Mouse (Mus musculus): ENCODE data around the gene Olfr1418.

DNA sequence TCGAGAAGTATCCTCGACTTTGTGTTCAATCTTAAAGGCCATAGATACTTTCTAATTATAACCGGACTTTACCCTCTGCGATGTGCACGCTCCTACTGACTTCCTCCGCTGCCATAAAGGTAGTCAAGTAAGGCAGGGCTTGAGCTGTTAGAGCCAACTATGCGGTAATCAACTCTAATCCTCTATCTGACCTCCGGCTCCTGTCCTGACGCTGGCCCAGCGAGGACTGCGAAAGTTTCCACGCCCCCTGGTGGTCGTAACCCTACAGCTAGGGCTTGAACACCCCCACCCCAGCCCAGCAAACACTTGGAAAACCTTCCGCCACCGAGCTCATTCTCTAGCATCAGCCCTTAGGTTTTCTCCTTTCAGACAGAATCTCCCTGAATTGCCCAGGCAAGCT lies 41.1 kb downstream of the Olfr1418 start:
- TF ChIP-seq USF1 (IDR thresholded peaks at IDR 0.05; ENCODE audit: low read depth) (no peak), SRF (IDR thresholded peaks at IDR 0.05; ENCODE audit: control insufficient read depth, insufficient read length, low read depth) (no peak), POLR2A (IDR thresholded peaks at IDR 0.05; ENCODE audit: insufficient read length, low read depth) (no peak), E2F4 (IDR thresholded peaks at IDR 0.05; ENCODE audit: insufficient read depth) (no peak), TCF3 (IDR thresholded peaks at IDR 0.05; ENCODE audit: insufficient read length, low read depth) (no peak), POLR2AphosphoS2 (IDR thresholded peaks at IDR 0.05; ENCODE audit: insufficient read length, low read depth) (no peak), MAX (IDR thresholded peaks at IDR 0.05; ENCODE audit: low read depth) (no peak), CEBPB (IDR thresholded peaks at IDR 0.05; ENCODE audit: insufficient read depth, poor library complexity, severe bottlenecking) (no peak), REST (IDR thresholded peaks at IDR 0.05; ENCODE audit: insufficient read depth, insufficient read length) (no peak), MYOG (IDR thresholded peaks at IDR 0.05; ENCODE audit: control insufficient read depth in 1 of 3, insufficient read depth in 1 of 3, insufficient read length in 2 of 3, low read depth in 2 of 3) (no peak), MYOD1 (IDR thresholded peaks at IDR 0.05; ENCODE audit: control insufficient read depth in 1 of 3, insufficient read length in 2 of 3, low read depth in 2 of 3) (no peak), TCF12 (IDR thresholded peaks at IDR 0.05; ENCODE audit: insufficient read depth, poor library complexity, severe bottlenecking) (no peak)
